Mouse (Mus musculus): ENCODE results near the gene Gm9268.
"Not testable (repeated sequence)": the region's sequence is repeated elsewhere in the genome, so short reads cannot be mapped to it uniquely, and the experiment has no call there.

Gm9268 gene

GRCm38 (mm10) chr7:43018465-43018864 is at the start of gene Gm9268:
Gene Gm9268 (plus strand): TSS chr7:43018765.
- not testable (repeated sequence) for DNase-seq

GRCm38 (mm10) chr7:42980098-42980497 is 38.5 kb upstream of the Gm9268 start:
- no peak for DNase-seq

GRCm38 (mm10) chr7:42980739-42981138 is 37.8 kb upstream of the Gm9268 start:
- DNase-seq = no peak

- DNase-seq = no peak
Observed at GRCm38 (mm10) chr7:43077831-43078230, 59.3 kb downstream of the Gm9268 start.

Data from right cerebral cortex, adult 18-20 months (tissue).